Mouse (Mus musculus) kidney, adult 18-20 months (tissue): ENCODE measurements around the gene Gopc.

Experiments used
- DNase-seq: peaks from one replicate; pipeline ENCODE4 v3.0.0; 2021

The Gopc gene

DNA sequence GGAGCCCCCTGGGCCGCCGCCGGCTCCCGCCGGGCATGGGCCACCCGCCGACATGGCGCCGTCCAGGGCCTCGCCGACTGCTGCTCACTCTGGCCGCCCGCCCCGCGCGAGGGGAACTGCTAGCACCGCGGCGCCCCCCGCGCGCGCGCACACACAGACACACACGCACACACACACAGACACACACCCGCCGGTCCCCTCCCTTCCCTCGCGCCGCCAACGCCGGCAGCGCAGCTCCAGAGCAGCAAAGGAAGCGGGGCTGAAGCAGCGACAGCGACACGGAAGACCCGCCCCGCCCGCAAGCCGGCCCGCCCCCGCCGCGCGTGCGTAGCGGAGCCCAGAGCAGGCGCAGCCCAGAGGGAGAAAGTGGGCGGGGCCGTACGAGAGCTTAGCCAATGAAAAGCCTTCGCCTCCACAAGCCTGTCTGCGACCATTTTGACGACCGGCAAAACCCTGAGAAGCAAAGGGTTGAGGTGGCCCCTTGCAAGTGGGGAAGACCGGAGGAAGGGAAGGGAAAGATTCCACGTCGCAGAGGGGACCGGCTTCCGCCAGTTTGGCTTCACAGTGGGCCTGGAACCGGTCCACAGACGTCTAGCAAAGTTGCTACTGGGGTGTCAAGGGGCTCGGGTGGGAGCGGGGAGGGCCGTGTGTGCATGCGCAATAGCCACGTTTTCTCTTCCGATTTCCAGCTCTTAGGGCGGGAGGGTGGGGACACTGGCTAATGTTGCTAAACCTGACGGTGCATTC lies at the start of gene Gopc:
Gene Gopc (minus strand): TSS at position 280 of the 747 bp plus-strand sequence.
- DNase-seq = peak; percentile 98

DNA sequence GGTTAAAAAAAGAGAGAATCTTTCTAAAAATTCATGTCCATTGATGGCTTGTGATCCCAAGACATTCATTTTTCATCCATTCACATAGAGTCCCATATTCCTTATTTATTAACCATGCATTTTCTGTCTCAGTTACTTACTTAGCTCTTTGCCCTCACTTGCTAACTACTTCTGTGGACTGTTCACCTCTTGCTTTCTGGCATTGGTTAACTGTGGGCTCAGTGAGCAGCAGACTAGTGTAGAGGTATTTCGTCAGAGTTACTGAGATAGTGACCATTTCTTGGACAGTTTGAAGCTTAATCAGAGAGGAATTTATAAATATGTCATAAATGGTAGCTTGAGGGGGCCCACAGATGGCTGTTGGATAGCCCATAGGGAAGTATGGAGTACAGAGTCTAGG lies 49.0 kb upstream of the Gopc start:
- DNase-seq = no peak

DNA sequence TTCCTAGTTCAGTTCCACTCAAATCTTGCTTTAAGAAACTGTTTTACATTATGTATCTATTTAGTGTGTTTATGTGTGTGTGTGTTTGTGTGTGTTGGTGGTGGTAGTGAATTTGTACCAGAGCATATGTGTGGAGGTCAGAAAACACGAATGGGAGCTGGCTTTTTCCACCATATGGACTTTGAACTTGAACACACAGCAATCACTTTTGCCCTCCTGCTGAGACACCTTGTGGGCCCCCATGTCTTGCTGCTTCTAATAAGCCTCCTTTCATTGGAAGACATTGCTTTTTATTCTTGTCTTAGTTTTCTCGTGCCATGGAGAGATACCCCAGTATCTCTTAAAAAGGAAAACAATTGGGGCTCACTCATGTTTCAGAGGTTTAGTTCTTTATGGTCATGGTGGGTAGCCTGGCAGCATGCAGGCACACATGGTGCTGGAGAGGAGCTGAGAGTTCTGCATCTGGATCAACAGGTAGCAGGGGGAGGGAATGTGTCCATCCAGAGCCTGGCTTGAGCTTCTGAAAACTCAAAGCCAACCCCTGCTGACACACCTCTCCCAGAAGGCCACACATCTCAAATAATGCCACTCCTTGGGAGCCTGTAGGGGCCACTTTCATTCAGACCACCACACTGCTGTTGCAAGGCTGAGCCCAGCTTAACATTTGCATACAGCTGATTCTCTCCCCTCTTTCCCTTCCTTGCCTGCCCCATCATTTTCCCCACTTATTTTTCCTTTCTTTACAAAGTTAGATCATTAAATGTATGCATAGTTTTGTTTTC lies 45.9 kb upstream of the Gopc start:
- DNase-seq = no peak

DNA sequence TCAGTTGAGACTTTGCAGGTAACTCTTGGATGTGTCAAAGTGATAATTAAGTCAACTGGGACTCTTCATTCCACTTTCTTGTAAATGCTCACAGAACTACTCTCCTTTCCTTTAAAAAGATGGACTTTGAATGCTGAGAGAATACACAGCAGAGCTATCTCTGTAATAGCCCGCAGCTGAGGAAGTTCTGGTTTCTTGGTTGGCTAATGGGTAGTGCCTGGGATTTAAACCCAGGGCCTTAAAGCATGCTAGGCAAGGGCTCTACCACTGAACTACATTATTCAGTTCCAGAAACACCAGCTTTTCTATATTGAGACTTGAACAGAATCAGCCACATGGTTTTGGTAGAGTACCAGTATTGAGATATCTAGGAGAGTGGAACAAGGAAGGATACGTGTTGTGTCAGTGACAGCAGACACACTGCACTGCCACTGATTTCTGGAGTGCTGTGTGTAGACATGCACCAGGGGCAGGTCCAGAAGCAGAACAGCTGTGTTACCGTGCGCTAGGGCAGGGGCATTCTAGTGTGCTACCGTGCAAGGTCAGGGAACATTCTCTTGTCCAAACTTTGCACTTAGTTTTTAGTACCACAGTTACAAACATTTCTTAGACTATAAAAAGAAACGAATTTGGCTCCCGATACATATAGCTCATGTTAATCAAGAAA lies 44.5 kb upstream of the Gopc start:
- no peak for DNase-seq

DNA sequence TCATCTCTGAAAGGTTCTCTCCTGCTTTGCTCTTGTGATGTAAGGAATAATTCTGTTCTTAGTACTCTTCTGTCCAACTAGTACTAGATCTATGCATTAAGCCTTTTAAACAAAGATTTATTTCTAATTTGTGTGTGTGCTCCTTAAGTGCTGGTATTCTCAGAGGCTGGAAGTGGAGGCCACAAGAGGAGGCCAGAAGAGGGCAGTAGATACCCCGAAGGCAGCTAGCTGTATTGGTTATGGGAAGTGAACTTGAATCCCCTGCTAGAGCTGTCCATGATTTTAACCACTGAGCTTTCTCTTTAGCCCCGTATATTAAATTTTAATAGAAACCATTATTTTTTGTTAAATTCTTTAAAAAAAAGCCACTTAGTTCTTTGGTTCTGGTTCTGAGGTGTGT lies 41.2 kb upstream of the Gopc start:
- DNase-seq = peak; percentile 32

DNA sequence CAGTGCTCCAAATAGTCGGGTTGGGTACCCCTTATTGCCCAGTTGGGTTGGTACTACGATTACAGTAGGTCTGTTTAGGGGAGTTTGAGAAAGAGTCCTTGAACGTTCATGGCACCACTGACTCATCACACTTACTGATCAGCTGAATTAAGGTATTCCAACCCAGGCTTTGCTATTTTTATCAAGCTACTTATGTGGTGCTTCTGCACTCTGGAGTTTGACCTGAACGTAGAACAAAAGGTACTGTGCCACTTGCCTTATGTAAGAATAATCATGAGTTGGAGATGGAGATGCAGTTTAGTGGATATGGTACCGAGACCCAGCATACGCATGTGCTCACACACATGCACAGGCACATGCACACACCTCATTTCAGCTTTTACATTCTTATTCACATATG lies 39.8 kb upstream of the Gopc start:
- peak; percentile 48 for DNase-seq

DNA sequence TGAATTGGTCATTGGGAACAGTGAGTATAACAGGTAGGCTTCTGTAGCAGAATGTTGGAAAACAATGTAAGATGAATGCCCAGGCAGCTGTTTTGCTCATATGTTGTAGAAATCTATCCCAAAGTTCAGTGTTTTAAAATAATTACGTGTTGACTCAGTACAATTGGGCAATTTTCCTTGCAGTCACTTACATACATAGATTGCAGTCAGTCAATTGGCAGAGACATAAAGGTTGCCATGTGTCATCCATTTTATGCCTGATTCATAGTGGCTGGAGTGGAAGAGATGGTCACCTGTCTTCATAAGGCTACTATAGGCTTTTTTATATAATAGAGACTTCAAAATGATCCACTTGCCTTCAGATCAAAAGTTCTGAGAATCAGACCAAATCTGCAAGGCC lies 38.6 kb upstream of the Gopc start:
- no peak for DNase-seq

DNA sequence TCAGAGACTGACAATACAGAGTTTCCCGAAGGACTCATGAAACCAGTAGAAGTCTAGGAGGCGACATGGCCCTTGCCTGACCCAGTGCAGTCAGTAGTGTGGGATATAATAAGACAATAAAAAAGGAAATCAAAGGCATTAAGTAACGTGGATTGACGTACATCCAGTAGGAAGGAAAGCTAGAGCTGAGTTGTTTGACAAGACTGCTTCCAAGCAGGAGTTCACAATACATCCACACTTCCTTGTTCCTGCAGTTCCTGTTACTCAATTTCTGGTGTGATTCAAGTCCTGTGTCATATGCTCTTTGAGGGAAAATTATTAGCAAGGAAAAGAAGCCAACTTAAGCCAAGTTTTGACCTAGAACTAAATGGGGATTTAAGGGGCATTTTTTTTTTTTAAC lies 37.5 kb upstream of the Gopc start:
- no peak for DNase-seq

DNA sequence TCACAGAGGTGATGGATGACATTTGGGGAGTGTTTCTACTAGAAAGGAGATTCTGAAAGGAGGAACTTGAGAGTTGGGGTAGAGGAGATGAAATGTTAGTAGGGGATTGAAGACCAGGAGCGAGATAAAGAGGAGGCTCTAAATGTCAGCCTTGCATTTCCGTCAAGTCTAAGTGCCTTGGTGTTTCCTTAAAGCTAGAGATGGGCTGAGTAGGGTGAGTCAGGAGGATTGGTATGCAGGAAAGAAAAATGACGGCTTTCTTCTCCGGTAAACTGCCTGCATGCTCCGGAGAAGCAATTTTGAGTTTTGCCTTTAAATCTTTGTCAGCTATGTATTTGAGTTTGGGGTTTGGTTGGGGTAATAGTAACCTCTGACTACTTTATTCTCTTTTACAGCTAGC lies 37.0 kb upstream of the Gopc start:
- DNase-seq = no peak

DNA sequence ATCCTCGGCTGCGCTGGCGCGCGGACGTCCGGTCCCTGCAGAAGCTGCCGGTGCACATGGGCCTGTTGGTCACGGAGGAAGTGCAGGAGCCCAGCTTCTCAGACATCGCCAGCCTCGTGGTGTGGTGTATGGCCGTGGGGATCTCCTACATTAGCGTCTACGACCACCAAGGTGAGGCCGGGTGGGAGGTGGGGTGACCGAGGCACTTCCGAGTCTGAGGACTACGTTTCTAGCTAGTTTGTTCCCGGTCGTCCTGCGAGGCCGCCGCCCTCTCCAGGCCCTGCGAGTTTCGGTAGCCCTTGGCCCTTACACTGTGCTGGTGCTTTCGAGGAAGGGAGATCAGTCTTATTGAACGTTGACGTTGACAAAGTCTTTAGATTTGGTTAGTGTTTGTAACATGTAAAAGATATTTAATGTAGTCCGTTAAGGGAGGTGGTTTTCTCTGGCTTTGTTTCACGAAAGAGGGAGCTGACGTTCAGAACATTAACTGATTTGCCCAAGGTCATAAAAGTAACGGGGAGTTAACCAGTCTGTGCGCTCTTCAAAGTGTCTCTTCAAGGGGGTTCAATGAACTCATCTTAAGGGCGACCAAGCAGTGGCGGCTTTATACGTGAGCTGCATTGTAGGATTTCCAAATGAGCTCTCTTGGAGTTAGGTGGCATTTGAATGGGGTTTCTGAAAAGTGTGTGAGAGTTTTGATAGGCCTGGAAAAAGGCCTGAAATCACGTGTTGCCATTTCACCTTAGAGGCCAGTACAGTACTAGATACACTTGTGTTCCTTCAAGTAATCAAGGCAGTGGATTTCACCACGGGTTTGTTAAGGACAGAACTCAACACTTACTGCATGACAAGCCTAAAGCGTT lies 36.3 kb upstream of the Gopc start:
- peak; percentile 46 for DNase-seq

DNA sequence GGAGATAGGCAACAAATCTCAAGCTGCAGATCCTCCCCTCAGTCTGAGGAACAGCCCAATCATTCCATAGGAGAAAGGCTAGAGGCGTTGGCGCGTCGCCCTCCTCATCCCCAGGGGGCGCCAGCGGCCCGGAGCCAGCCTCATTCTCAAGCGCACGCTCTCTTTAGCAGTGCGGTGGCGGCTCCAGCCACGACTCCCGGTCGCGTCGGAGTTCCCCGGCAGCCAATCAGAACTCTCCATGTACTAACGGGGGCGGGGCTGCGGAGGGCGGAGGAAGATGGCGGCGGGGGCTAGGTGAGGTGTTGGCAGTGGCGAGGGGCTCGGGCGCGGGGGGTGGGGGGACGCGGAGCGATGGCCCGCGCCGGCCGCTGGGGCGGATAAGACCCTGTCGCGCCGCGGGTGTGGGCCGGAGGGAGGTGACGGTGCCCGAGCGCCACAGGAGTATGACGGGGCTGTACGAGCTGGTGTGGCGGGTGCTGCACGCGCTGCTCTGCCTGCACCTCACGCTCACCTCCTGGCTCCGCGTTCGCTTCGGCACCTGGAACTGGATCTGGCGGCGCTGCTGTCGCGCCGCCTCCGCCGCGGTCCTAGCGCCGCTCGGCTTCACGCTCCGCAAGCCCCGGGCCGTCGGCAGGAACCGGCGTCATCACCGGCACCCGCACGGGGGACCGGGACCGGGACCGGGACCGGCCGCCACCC lies 35.5 kb upstream of the Gopc start, which contains the start of gene Nus1:
Gene Nus1 (plus strand): TSS at position 249 of the 699 bp plus-strand sequence.
- peak; percentile 95 for DNase-seq

DNA sequence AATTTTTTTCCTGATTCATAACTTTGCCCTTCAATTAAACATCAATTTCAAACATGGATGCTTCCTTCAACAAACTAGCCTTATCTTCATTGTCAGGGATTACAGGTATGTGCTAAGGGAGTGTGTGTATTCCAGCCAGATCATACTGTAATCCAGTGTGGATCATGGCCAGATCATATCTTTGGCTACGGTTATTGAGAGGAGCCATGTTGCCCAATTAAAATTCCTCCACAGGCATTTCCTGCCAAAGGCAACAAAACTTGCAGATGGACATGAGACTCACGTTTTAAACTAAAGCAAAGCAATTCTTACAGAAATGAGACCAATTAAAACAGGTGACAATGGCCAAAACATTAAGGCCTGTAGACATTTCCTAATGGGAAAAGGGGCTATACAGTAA lies 34.5 kb upstream of the Gopc start:
- no peak for DNase-seq

DNA sequence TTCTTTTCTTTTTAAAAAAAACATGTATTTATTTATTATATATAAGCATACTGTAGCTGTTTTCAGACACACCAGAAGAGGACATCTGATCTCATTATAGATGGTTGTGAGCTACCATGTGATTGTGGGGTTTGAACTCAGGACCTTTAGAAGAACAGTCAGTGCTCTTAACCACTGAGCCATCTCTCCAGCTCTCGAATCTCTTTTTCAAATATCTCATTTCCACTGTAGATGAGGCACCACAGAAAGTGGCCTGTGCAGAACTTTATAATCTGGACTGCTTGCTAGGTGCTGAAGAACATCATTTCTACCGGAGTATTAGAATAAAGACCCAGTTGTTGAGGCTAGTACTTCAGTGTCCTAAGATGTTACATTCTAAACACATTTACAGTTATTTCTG lies 33.1 kb upstream of the Gopc start:
- no peak for DNase-seq

DNA sequence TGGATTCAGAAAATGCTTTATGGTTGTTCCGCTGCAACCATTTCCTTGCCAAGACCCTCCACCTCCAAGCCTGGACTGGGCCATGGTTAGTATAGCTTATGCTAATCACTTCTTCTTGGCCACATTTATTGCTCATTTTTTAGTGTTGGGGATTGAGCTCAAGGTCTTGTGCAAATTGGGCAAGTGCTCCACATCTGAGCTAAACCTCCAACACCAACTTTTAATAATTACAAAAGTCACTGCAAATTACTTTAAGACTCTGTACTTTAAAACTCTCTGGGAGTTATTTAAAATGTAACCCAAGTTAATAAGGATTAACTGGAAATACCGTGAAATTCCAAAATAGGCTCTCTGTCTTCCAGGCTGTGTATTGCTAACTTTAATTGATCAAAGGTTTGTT lies 25.6 kb upstream of the Gopc start:
- DNase-seq = peak; percentile 37

DNA sequence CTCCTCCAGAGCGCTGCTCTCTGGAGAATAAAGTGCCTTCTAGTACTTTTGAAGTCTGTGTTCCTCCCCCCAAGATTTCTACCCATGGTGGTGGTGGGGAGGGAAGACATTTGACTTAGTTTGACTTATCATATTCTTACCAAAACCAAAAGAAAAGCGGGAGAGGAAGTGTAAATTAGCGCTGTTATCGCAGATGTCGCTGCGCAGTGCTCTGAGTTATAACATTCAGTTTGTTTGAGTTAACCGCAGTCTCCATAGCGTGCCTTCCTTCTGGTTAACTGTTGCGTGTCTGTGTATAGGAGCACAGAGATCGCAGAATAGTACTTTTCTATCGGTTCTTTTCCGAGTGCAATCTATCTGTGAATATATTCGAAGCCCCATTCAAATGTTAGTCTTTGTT lies 23.2 kb upstream of the Gopc start:
- no peak for DNase-seq

DNA sequence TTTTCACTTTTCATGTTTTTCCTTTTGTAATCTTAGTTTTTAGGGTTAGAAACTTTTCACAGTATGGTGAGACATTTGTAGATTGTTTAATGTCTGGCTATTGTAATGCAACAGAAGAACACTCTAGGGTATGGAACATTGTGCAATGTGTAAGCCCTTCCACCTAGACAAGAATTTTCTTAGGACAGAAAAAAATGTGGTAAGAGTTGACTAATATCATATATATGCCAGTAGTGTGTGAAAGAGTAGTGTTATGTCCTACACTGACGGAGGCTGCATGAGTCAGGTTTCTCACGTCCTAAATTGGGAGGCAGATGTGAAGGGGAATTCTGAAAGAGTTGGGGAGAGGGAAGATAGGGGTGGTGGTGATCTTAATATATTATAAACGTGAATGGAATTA lies 17.8 kb upstream of the Gopc start:
- no peak for DNase-seq

DNA sequence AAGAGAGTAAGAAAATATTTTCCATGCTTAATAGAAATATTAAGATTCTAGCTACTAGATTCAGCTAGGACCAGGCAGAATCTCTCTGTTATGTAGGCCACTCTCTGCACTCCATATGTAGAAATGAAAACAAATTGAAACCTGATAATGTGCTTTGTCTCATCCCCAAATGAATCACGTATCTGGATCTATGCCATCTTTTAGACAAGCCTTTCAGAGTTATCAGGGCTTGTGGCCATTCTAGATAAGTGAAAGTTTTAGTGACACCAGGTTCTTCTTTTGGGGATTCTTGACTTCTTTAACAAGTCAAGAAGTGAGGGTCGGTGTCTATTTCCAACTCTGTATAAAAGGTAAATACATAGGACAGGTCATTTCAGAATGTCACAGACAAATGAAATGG lies 16.8 kb upstream of the Gopc start:
- no peak for DNase-seq

DNA sequence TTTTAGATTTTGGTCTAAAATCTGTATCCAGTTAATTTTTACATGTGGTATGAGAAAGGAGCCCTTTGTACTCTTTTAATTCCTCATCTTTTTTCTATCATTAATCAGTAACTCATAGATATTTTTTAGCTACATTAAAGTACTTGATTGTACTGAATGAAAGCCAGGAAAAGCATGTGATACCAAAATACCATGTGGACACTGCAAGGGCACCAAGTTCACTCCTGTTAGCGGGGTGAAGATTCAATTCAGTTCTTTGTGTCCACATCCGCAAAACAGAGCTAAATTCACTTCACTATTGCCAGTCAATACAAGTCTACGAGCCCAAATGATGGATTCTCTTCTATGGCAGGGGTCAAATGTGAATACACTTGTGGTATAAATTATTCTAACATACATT lies 14.7 kb upstream of the Gopc start:
- DNase-seq = no peak

DNA sequence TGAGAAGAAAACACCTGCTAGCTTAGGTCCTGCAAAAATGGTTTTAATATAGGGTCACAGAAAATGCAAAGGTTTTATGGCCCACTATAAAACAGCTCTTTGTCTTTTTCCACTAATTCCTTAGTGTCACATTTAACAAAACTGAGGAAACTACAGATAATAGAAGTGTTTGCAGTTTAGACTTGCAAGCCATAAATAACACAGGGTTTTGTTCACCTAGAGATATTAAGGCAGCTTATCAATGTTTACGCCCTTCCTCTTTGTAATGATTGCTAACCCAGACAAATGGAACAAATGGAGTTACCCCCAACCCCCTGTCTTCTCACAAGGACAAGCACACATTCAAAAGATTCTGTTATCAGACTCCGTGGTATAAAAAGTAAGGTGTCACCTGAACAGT lies 9.3 kb upstream of the Gopc start:
- no peak for DNase-seq

DNA sequence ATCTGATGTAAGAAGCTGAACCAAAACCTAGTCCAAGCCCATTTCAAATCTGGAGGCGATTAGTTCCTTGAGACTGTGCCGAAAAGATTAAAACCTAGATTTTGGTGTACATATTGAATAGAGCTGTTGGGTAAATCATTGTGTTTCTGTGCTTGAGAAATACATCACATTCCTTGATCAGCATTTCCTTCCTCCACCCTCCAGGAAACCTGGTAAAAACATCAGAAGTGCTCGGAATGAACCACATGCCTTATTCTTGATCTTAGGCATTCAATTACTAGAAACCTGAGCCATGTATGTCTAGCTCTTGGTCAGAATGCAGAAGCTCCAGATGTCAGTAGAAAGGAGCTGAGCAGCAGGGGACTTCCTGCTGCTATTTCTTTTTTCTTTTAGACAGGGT lies 7.5 kb upstream of the Gopc start:
- no peak for DNase-seq

DNA sequence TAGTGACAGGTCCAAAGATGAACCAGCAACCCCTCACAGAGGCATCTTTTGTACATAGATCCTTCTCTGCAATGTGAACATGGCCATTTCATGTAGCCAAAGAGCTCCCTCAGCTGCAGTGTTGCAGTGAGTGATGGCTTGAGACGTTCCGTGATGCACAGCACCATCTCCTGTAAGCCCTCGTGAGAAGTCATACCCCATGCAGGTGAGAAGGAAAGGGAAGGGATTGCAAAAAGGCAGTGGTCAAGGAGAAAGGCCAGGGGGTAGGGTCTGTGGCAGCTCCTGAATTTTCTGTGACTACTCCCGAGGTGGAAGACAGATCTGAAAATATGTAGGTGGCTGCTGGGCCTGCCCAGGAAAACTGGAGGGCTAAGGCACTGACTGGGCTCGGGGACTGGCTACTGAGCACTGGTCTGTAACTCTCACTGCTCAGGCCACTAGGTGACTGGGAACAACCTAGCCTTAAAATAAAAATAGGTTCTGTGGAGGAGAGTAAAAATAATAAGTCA lies 7.1 kb upstream of the Gopc start, which contains the start of gene Nepn:
Gene Nepn (plus strand): TSS at position 51 of the 509 bp plus-strand sequence.
- DNase-seq = no peak

DNA sequence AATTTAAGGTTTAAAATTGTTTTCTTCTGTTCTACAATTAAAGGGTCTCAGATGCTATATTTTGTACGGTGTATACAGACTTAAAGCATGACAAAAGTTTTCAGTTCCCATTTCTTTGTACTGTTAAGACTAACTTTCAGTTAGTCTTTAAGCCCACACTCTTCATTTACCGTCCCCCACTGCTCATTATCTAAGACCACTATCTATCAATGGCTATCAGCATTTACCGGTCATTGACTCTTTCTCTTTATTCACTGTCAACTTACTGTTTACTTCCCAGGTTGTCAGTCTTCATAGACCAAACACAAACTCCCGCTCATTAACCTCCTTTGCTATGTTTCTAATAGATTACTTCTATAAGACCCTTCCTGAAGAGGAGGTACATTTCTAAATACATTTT lies 5.3 kb upstream of the Gopc start:
- DNase-seq = no peak
